ENCODE assay signal across 37 mouse cellular contexts in genomic region chr19:53399213-53399612, GRCm38 (mm10). TPM values are rescaled to one million over a fixed set of nuclear protein-coding genes. Genes with fewer than 3 reads are reported as not detected.
A peak's percentile ranks its signal among the peaks of the same experiment; 100 is the strongest.
DNase-seq lines count a peak whose midpoint lies in the region; ATAC-seq and TF ChIP-seq lines count a peak whose summit lies in the region.
"Had no signal": no experiment of that assay in that cellular context is flagged by ENCODE, and none has a peak within 500 bp of the region (broad histone marks: within the 10 kb centered on the region; RNA-seq: fewer than 3 reads in every experiment).

No protein-coding gene starts in this region.

- H3K9ac ChIP-seq in forebrain, embryonic 16.5 days (replicated peaks; ENCODE audit: low read depth, low read length), result no peak overlapping the region
- H3K9ac ChIP-seq in intestine, postnatal 0 days (ENCODE audit: low read depth, low read length), result no peak overlapping the region
- H3K9ac ChIP-seq: embryonic facial prominence, embryonic 13.5 days; forebrain, postnatal 0 days; heart, embryonic 12.5 days; hindbrain, embryonic 15.5 days; intestine, embryonic 15.5 days; liver, embryonic 14.5 days; lung, embryonic 14.5 days; midbrain, embryonic 12.5 days had no signal

- no peaks in the 10 kb centered on the region for H3K36me3 ChIP-seq in heart, embryonic 10.5 days
- no peaks in the 10 kb centered on the region for H3K36me3 ChIP-seq in forebrain, embryonic 16.5 days (ENCODE audit: control insufficient read depth, insufficient read depth)
- no peaks in the 10 kb centered on the region for H3K36me3 ChIP-seq in intestine, postnatal 0 days (ENCODE audit: control insufficient read depth, insufficient read depth)
- H3K36me3 ChIP-seq: embryonic facial prominence, embryonic 13.5 days; forebrain, embryonic 10.5 days; heart, embryonic 12.5 days; hindbrain, embryonic 10.5 days; hindbrain, embryonic 15.5 days; intestine, embryonic 15.5 days; midbrain, embryonic 12.5 days had no signal

- DNase-seq in heart, embryonic 10.5 days (ENCODE audit: low spot score), result peak; percentile 41
- no peak for DNase-seq in heart, adult 18-20 months
- no peak for DNase-seq in lung, adult 18-20 months
- DNase-seq: adrenal gland, postnatal 14 days; B cell, adult 2 months; cerebellum, adult 9-10 months; forebrain, postnatal 0 days; gastrocnemius, postnatal 10 days; kidney, postnatal 14 days; liver; lung, embryonic 14.5 days; lung, postnatal 14 days; spleen, adult 18-20 months; thymus, postnatal 14 days had no signal

- peak; percentile 58 for ATAC-seq in megakaryocyte, adult 5-6 weeks (ENCODE audit: poor library complexity, severe bottlenecking)
- ATAC-seq in forebrain, embryonic 16.5 days, result no peak
- ATAC-seq in intestine, postnatal 0 days, result no peak
- ATAC-seq: forebrain, postnatal 0 days; intestine, embryonic 15.5 days had no signal

- no peak overlapping the region for H3K4me2 ChIP-seq in forebrain, embryonic 16.5 days (ENCODE audit: low read length)
- no peak overlapping the region for H3K4me2 ChIP-seq in intestine, postnatal 0 days (replicated peaks; ENCODE audit: low read depth)
- H3K4me2 ChIP-seq: embryonic facial prominence, embryonic 13.5 days; heart, embryonic 12.5 days; hindbrain, embryonic 15.5 days; intestine, embryonic 15.5 days; lung, embryonic 14.5 days; midbrain, embryonic 12.5 days had no signal

- no peaks in the 10 kb centered on the region for H3K4me1 ChIP-seq in heart, embryonic 10.5 days
- peaks cover 2% of the 10 kb centered on the region for H3K4me1 ChIP-seq in bone marrow, adult 2 months (ENCODE audit: control insufficient read depth, insufficient read depth, low read length)
- no peaks in the 10 kb centered on the region for H3K4me1 ChIP-seq in forebrain, embryonic 16.5 days (replicated peaks; ENCODE audit: control insufficient read depth, insufficient read depth, low read length)
- H3K4me1 ChIP-seq in intestine, postnatal 0 days (replicated peaks; ENCODE audit: control insufficient read depth, insufficient read depth, low read length), result no peaks in the 10 kb centered on the region
- H3K4me1 ChIP-seq: embryonic facial prominence, embryonic 13.5 days; heart, embryonic 12.5 days; hindbrain, embryonic 10.5 days; hindbrain, embryonic 15.5 days; intestine, embryonic 15.5 days; midbrain, embryonic 12.5 days had no signal

- TF ChIP-seq CTCF in bone marrow, adult 2 months (IDR thresholded peaks at IDR 0.05; ENCODE audit: control insufficient read depth, insufficient read depth, low read length), result no peak
- TF ChIP-seq CTCF in intestine, postnatal 0 days (IDR thresholded peaks at IDR 0.05; ENCODE audit: low read depth), result no peak

- no peaks in the 10 kb centered on the region for H3K9me3 ChIP-seq in heart, embryonic 10.5 days
- H3K9me3 ChIP-seq in forebrain, embryonic 16.5 days (ENCODE audit: control insufficient read depth, low read length), result no peaks in the 10 kb centered on the region
- H3K9me3 ChIP-seq in intestine, postnatal 0 days (ENCODE audit: control insufficient read depth), result no peaks in the 10 kb centered on the region
- H3K9me3 ChIP-seq: embryonic facial prominence, embryonic 13.5 days; G1E; heart, embryonic 12.5 days; hindbrain, embryonic 10.5 days; hindbrain, embryonic 15.5 days; intestine, embryonic 15.5 days; midbrain, embryonic 12.5 days had no signal

- 72% methylated on average over 4 of the region's 4 CpGs for WGBS in heart, embryonic 10.5 days
- 22% methylated on average over 4 of the region's 4 CpGs for WGBS in bone marrow, adult 2 months
- 90% methylated on average over 4 of the region's 4 CpGs for WGBS in forebrain, embryonic 16.5 days
- WGBS in intestine, postnatal 0 days, result 84% methylated on average over 4 of the region's 4 CpGs

- TF ChIP-seq POLR2A in bone marrow, adult 2 months (IDR thresholded peaks at IDR 0.05; ENCODE audit: borderline replicate concordance, control insufficient read depth, low read depth, low read length), result no peak

- H3K4me3 ChIP-seq in heart, embryonic 10.5 days, result no peak overlapping the region
- H3K4me3 ChIP-seq in bone marrow, adult 2 months (replicated peaks; ENCODE audit: control insufficient read depth, low read depth, low read length), result no peak overlapping the region
- no peak overlapping the region for H3K4me3 ChIP-seq in forebrain, embryonic 16.5 days (replicated peaks; ENCODE audit: low read length)
- H3K4me3 ChIP-seq in intestine, postnatal 0 days (ENCODE audit: low read depth, low read length), result no peak overlapping the region
- H3K4me3 ChIP-seq: embryonic facial prominence, embryonic 13.5 days; forebrain, embryonic 10.5 days; heart, embryonic 12.5 days; hindbrain, embryonic 10.5 days; hindbrain, embryonic 15.5 days; intestine, embryonic 15.5 days; midbrain, embryonic 12.5 days had no signal

- no peak overlapping the region for H3K27ac ChIP-seq in heart, embryonic 10.5 days
- H3K27ac ChIP-seq in bone marrow, adult 2 months (ENCODE audit: control insufficient read depth, insufficient read depth, low read depth, low read length, poor library complexity), result peak overlapping the region; percentile 49; the same call in 1 of the 2 replicates
- H3K27ac ChIP-seq in forebrain, embryonic 16.5 days (ENCODE audit: low read length), result no peak overlapping the region
- no peak overlapping the region for H3K27ac ChIP-seq in intestine, postnatal 0 days (ENCODE audit: low read depth, low read length)
- H3K27ac ChIP-seq: embryonic facial prominence, embryonic 13.5 days; forebrain, embryonic 10.5 days; hindbrain, embryonic 10.5 days; hindbrain, embryonic 15.5 days; intestine, embryonic 15.5 days; liver, embryonic 14.5 days; midbrain, embryonic 12.5 days had no signal

- H3K27me3 ChIP-seq in heart, embryonic 10.5 days (ENCODE audit: insufficient read depth, poor library complexity, severe bottlenecking), result no peaks in the 10 kb centered on the region
- H3K27me3 ChIP-seq in forebrain, embryonic 16.5 days (replicated peaks; ENCODE audit: control insufficient read depth, insufficient read depth, low read length), result no peaks in the 10 kb centered on the region
- H3K27me3 ChIP-seq in intestine, postnatal 0 days (replicated peaks; ENCODE audit: control insufficient read depth, insufficient read depth, low read length), result no peaks in the 10 kb centered on the region
- H3K27me3 ChIP-seq: embryonic facial prominence, embryonic 13.5 days; heart, embryonic 12.5 days; hindbrain, embryonic 15.5 days; intestine, embryonic 15.5 days; midbrain, embryonic 12.5 days had no signal

RNA-seq across cellular contexts. Expression of gene Smndc1, which starts 8.8 kb away (rescaled TPM):
- polyA plus RNA-seq in heart, embryonic 10.5 days (2016; fragmentation: Nextera tagmentation; extraction: Ambion mirVana), result 27.6 and 31.7 TPM in 2 replicates
- 10 to 100 TPM; 33.5 to 34.6 TPM for total RNA-seq in heart, adult 18-20 months (2021)
- polyA plus RNA-seq in bone marrow, adult 2 months (2011; ENCODE audit: insufficient read depth, insufficient read length, low replicate concordance, missing spikeins), result 28.2 and 41.2 TPM in 2 replicates
- total RNA-seq in megakaryocyte, adult 5-6 weeks (2015), result 49.3 and 68.2 TPM in 2 replicates
- 22.2 and 26.3 TPM in 2 replicates for total RNA-seq in megakaryocyte, adult 5-6 weeks (2017)
- polyA plus RNA-seq in forebrain, embryonic 16.5 days (2015; fragmentation: Nextera tagmentation; extraction: Ambion mirVana), result 33.2 and 39.6 TPM in 2 replicates
- polyA plus RNA-seq in intestine, postnatal 0 days (2015; fragmentation: Nextera tagmentation; extraction: Ambion mirVana), result 36.2 and 36.3 TPM in 2 replicates

RNA-seq across cellular contexts. Expression of gene Gm10197, which starts 27.6 kb away (rescaled TPM):
- not detected in 2 replicates for polyA plus RNA-seq in heart, embryonic 10.5 days (2016; fragmentation: Nextera tagmentation; extraction: Ambion mirVana)
- total RNA-seq in heart, adult 18-20 months (2021), result not detected
- not detected in 2 replicates for polyA plus RNA-seq in bone marrow, adult 2 months (2011; ENCODE audit: insufficient read depth, insufficient read length, low replicate concordance, missing spikeins)
- not detected in 2 replicates for total RNA-seq in megakaryocyte, adult 5-6 weeks (2015)
- total RNA-seq in megakaryocyte, adult 5-6 weeks (2017), result not detected in 2 replicates
- not detected in 2 replicates for polyA plus RNA-seq in forebrain, embryonic 16.5 days (2015; fragmentation: Nextera tagmentation; extraction: Ambion mirVana)
- polyA plus RNA-seq in intestine, postnatal 0 days (2015; fragmentation: Nextera tagmentation; extraction: Ambion mirVana), result not detected in 2 replicates
- total RNA-seq: adrenal gland, postnatal 14 days; forebrain, postnatal 0 days; gastrocnemius, postnatal 10 days; layer of hippocampus, adult 18-20 months; layer of hippocampus, postnatal 10 days; left cerebral cortex, adult 18-20 months; left cerebral cortex, postnatal 14 days; neutrophil, adult 5-6 weeks had no signal
- polyA plus RNA-seq: brain, embryonic 14.5 days; embryonic facial prominence, embryonic 13.5 days; forebrain, embryonic 10.5 days; forebrain, postnatal 0 days; G1E; gonadal fat pad, adult 2 months; heart, embryonic 12.5 days; heart, postnatal 0 days; hindbrain, embryonic 10.5 days; hindbrain, embryonic 15.5 days; limb, embryonic 11.5 days; liver, embryonic 14.5 days; midbrain, embryonic 12.5 days; stomach, embryonic 16.5 days had no signal
